Mouse (Mus musculus): ENCODE data around the gene Pofut1. TPM values are rescaled to one million over a fixed set of nuclear protein-coding genes. Genes with fewer than 3 reads are reported as not detected.
A peak's percentile ranks its signal among the peaks of the same experiment; 100 is the strongest.

The Pofut1 gene
- total RNA-seq, 2 experiments from 2014 or later, result 21.8 to 25.0 TPM

- DNase-seq, result peak; percentile 90
Measured at GRCm38 (mm10) chr2:153290938-153291928, 49.9 kb downstream of the Pofut1 start, which contains the start of gene Kif3b. TSS of gene Kif3b (plus strand) at chr2:153291413.

- no peak for DNase-seq
Measured at GRCm38 (mm10) chr2:153292305-153292861, 51.0 kb downstream of the Pofut1 start.

- DNase-seq, result no peak
Measured at GRCm38 (mm10) chr2:153295196-153295595, 53.9 kb downstream of the Pofut1 start.

- DNase-seq, result no peak
Measured at GRCm38 (mm10) chr2:153297771-153298170, 56.4 kb downstream of the Pofut1 start.

GRCm38 (mm10) chr2:153298460-153298859 is 57.1 kb downstream of the Pofut1 start:
- no peak for DNase-seq

- peak; percentile 21 for DNase-seq
Measured at GRCm38 (mm10) chr2:153298863-153299262, 57.5 kb downstream of the Pofut1 start.

- no peak for DNase-seq
Measured at GRCm38 (mm10) chr2:153301123-153301522, 59.8 kb downstream of the Pofut1 start.

- no peak for DNase-seq
Measured at GRCm38 (mm10) chr2:153305240-153305639, 63.9 kb downstream of the Pofut1 start.

- DNase-seq, result no peak
Measured at GRCm38 (mm10) chr2:153308586-153308985, 67.3 kb downstream of the Pofut1 start.

- no peak for DNase-seq
Measured at GRCm38 (mm10) chr2:153309106-153309505, 67.8 kb downstream of the Pofut1 start.

- DNase-seq, result no peak
Measured at GRCm38 (mm10) chr2:153310228-153310627, 68.9 kb downstream of the Pofut1 start.

- no peak for DNase-seq
Measured at GRCm38 (mm10) chr2:153312884-153313283, 71.6 kb downstream of the Pofut1 start.

- no peak for DNase-seq
Measured at GRCm38 (mm10) chr2:153318408-153318807, 77.1 kb downstream of the Pofut1 start.

- DNase-seq, result no peak
Measured at GRCm38 (mm10) chr2:153319036-153319643, 77.8 kb downstream of the Pofut1 start.

Other genes starting within 250 kb of the Pofut1 start
- 10 to 100 TPM; 52.2 to 54.7 TPM for gene Pdrg1, start 226.1 kb upstream of the Pofut1 start, total RNA-seq (2021)
- gene Xkr7, start 209.7 kb upstream of the Pofut1 start, total RNA-seq (2021), result not detected
- gene Ccm2l, start 175.6 kb upstream of the Pofut1 start, total RNA-seq (2021), result 10 to 100 TPM; 24.1 to 25.3 TPM
- gene Hck, start 133.1 kb upstream of the Pofut1 start, total RNA-seq (2021), result 1 to 10 TPM; 1.1 to 1.2 TPM
- 10 to 100 TPM; 68.7 to 73.8 TPM for gene Tm9sf4, start 80.2 kb upstream of the Pofut1 start, total RNA-seq (2021)
- gene Tspyl3, start 16.1 kb upstream of the Pofut1 start, total RNA-seq (2021), result 1 to 10 TPM; 2.7 to 3.0 TPM
- 1 to 10 TPM; 8.4 to 9.7 TPM for gene Plagl2, start 107 bp upstream of the Pofut1 start, total RNA-seq (2021)
- gene Kif3b, start 49.9 kb downstream of the Pofut1 start, total RNA-seq (2021), result 10 to 100 TPM; 12.9 to 13.4 TPM
- 10 to 100 TPM; 37.0 to 38.2 TPM for gene Asxl1, start 104.3 kb downstream of the Pofut1 start, total RNA-seq (2021)